14 mouse cellular contexts compared by ENCODE assay signal in genomic region chr8:125272089-125272866, GRCm38 (mm10).
DNase-seq lines count a peak whose midpoint lies in the region; ATAC-seq and TF ChIP-seq lines count a peak whose summit lies in the region.
"Had no signal": no experiment of that assay in that cellular context is flagged by ENCODE, and none has a peak within 500 bp of the region (broad histone marks: within the 10 kb centered on the region; RNA-seq: fewer than 3 reads in every experiment).

No protein-coding gene starts in this region.

- no peak overlapping the region for H3K4me3 ChIP-seq in forebrain, embryonic 10.5 days
- no peak overlapping the region for H3K4me3 ChIP-seq in forebrain, embryonic 16.5 days (replicated peaks; ENCODE audit: low read length)
- no peak overlapping the region for H3K4me3 ChIP-seq in heart, embryonic 15.5 days
- no peak overlapping the region for H3K4me3 ChIP-seq in midbrain, embryonic 11.5 days (ENCODE audit: low read depth, low read length)
- H3K4me3 ChIP-seq in midbrain, postnatal 0 days (ENCODE audit: low read depth, low read length), result no peak overlapping the region
- no peak overlapping the region for H3K4me3 ChIP-seq in stomach, embryonic 15.5 days (replicated peaks)
- H3K4me3 ChIP-seq: embryonic facial prominence, embryonic 15.5 days; liver, embryonic 12.5 days; megakaryocyte, embryonic 14.5 days had no signal

- no peak for ATAC-seq in forebrain, embryonic 16.5 days
- peak; percentile 51 for ATAC-seq in heart, embryonic 15.5 days (replicated peaks; ENCODE audit: insufficient number of reproducible peaks, insufficient read depth, low FRiP score, low read depth)
- ATAC-seq in midbrain, embryonic 11.5 days (ENCODE audit: low FRiP score), result peak; percentile 45; the same call in 1 of the 2 replicates
- ATAC-seq in midbrain, postnatal 0 days (ENCODE audit: low FRiP score), result no peak
- ATAC-seq in stomach, embryonic 15.5 days (ENCODE audit: insufficient read depth, low FRiP score, low read depth), result peak; percentile 20; the same call in 1 of the 2 replicates
- ATAC-seq: liver, embryonic 12.5 days had no signal

- peak overlapping the region; percentile 6; the same call in 1 of the 2 replicates for H3K27ac ChIP-seq in forebrain, embryonic 10.5 days
- no peak overlapping the region for H3K27ac ChIP-seq in forebrain, embryonic 16.5 days (ENCODE audit: low read length)
- peak overlapping the region; percentile 4 for H3K27ac ChIP-seq in heart, embryonic 15.5 days
- H3K27ac ChIP-seq in midbrain, embryonic 11.5 days (ENCODE audit: low read depth, low read length), result no peak overlapping the region
- H3K27ac ChIP-seq in midbrain, postnatal 0 days (ENCODE audit: low read depth, low read length), result no peak overlapping the region
- peak overlapping the region; percentile 59; the same call in 1 of the 2 replicates for H3K27ac ChIP-seq in stomach, embryonic 15.5 days
- H3K27ac ChIP-seq: embryonic facial prominence, embryonic 15.5 days; liver, embryonic 12.5 days had no signal

- H3K27me3 ChIP-seq in forebrain, embryonic 10.5 days (ENCODE audit: poor library complexity, severe bottlenecking), result peaks cover 7% of the 10 kb centered on the region; the same call in 1 of the 2 replicates
- H3K27me3 ChIP-seq in forebrain, embryonic 16.5 days (replicated peaks; ENCODE audit: control insufficient read depth, insufficient read depth, low read length), result no peaks in the 10 kb centered on the region
- H3K27me3 ChIP-seq in heart, embryonic 15.5 days, result no peaks in the 10 kb centered on the region
- no peaks in the 10 kb centered on the region for H3K27me3 ChIP-seq in midbrain, embryonic 11.5 days (ENCODE audit: control insufficient read depth, insufficient read depth, low read length)
- H3K27me3 ChIP-seq in midbrain, postnatal 0 days (ENCODE audit: insufficient read depth, low read length), result no peaks in the 10 kb centered on the region
- no peaks in the 10 kb centered on the region for H3K27me3 ChIP-seq in stomach, embryonic 15.5 days (replicated peaks)
- H3K27me3 ChIP-seq: liver, embryonic 12.5 days had no signal

- no peak overlapping the region for H3K4me2 ChIP-seq in forebrain, embryonic 16.5 days (ENCODE audit: low read length)
- H3K4me2 ChIP-seq in heart, embryonic 15.5 days, result no peak overlapping the region
- no peak overlapping the region for H3K4me2 ChIP-seq in midbrain, embryonic 11.5 days
- H3K4me2 ChIP-seq in midbrain, postnatal 0 days (ENCODE audit: low read depth, low read length, poor library complexity, severe bottlenecking), result no peak overlapping the region
- H3K4me2 ChIP-seq in stomach, embryonic 15.5 days, result no peak overlapping the region
- H3K4me2 ChIP-seq: embryonic facial prominence, embryonic 15.5 days; liver, embryonic 12.5 days had no signal

- no peaks in the 10 kb centered on the region for H3K36me3 ChIP-seq in forebrain, embryonic 10.5 days (replicated peaks)
- H3K36me3 ChIP-seq in forebrain, embryonic 16.5 days (ENCODE audit: control insufficient read depth, insufficient read depth), result no peaks in the 10 kb centered on the region
- no peaks in the 10 kb centered on the region for H3K36me3 ChIP-seq in heart, embryonic 15.5 days
- no peaks in the 10 kb centered on the region for H3K36me3 ChIP-seq in midbrain, embryonic 11.5 days (ENCODE audit: control insufficient read depth, insufficient read depth, low read length)
- H3K36me3 ChIP-seq in midbrain, postnatal 0 days (ENCODE audit: insufficient read depth, low read length), result no peaks in the 10 kb centered on the region
- no peaks in the 10 kb centered on the region for H3K36me3 ChIP-seq in stomach, embryonic 15.5 days
- H3K36me3 ChIP-seq: embryonic facial prominence, embryonic 15.5 days; liver, embryonic 12.5 days had no signal

- TF ChIP-seq CTCF in midbrain, postnatal 0 days (IDR thresholded peaks at IDR 0.05), result no peak

- H3K4me1 ChIP-seq in forebrain, embryonic 10.5 days, result peaks cover 38% of the 10 kb centered on the region
- H3K4me1 ChIP-seq in forebrain, embryonic 16.5 days (replicated peaks; ENCODE audit: control insufficient read depth, insufficient read depth, low read length), result peaks cover 9% of the 10 kb centered on the region; the same call in 1 of the 2 replicates
- H3K4me1 ChIP-seq in heart, embryonic 15.5 days (replicated peaks), result peaks cover 36% of the 10 kb centered on the region
- H3K4me1 ChIP-seq in midbrain, embryonic 11.5 days (ENCODE audit: control insufficient read depth, insufficient read depth, low read length), result peaks cover 15% of the 10 kb centered on the region; the same call in 1 of the 2 replicates
- 0 out of 2 replicates have a peak, but pooled peaks cover under 1% of the 10 kb centered on the region for H3K4me1 ChIP-seq in midbrain, postnatal 0 days (ENCODE audit: insufficient read depth, low read length)
- H3K4me1 ChIP-seq in stomach, embryonic 15.5 days, result peaks cover 4% of the 10 kb centered on the region
- H3K4me1 ChIP-seq: liver, embryonic 12.5 days; megakaryocyte, embryonic 14.5 days had no signal

- 52% methylated on average over 13 of the region's 13 CpGs for WGBS in forebrain, embryonic 10.5 days
- WGBS in forebrain, embryonic 16.5 days, result 45% methylated on average over 13 of the region's 13 CpGs
- WGBS in heart, embryonic 15.5 days, result 32% methylated on average over 13 of the region's 13 CpGs
- WGBS in midbrain, embryonic 11.5 days, result 23% methylated on average over 13 of the region's 13 CpGs
- WGBS in midbrain, postnatal 0 days, result 30% methylated on average over 13 of the region's 13 CpGs
- WGBS in stomach, embryonic 15.5 days, result 48% methylated on average over 13 of the region's 13 CpGs

- H3K9ac ChIP-seq in forebrain, embryonic 16.5 days (replicated peaks; ENCODE audit: low read depth, low read length), result no peak overlapping the region
- no peak overlapping the region for H3K9ac ChIP-seq in heart, embryonic 15.5 days
- H3K9ac ChIP-seq in midbrain, embryonic 11.5 days (ENCODE audit: low read length), result no peak overlapping the region
- no peak overlapping the region for H3K9ac ChIP-seq in midbrain, postnatal 0 days (replicated peaks; ENCODE audit: low read length, poor library complexity, severe bottlenecking)
- no peak overlapping the region for H3K9ac ChIP-seq in stomach, embryonic 15.5 days
- H3K9ac ChIP-seq: embryonic facial prominence, embryonic 15.5 days; liver, embryonic 12.5 days had no signal

- peaks cover 9% of the 10 kb centered on the region; the same call in 1 of the 2 replicates for H3K9me3 ChIP-seq in forebrain, embryonic 10.5 days
- H3K9me3 ChIP-seq in forebrain, embryonic 16.5 days (ENCODE audit: control insufficient read depth, low read length), result no peaks in the 10 kb centered on the region
- H3K9me3 ChIP-seq in heart, embryonic 15.5 days (replicated peaks), result peaks cover 5% of the 10 kb centered on the region; the same call in 1 of the 2 replicates
- no peaks in the 10 kb centered on the region; the same call in 1 of the 2 replicates for H3K9me3 ChIP-seq in midbrain, embryonic 11.5 days (ENCODE audit: control insufficient read depth, low read length)
- no peaks in the 10 kb centered on the region for H3K9me3 ChIP-seq in midbrain, postnatal 0 days (ENCODE audit: low read length)
- no peaks in the 10 kb centered on the region for H3K9me3 ChIP-seq in stomach, embryonic 15.5 days
- H3K9me3 ChIP-seq: embryonic facial prominence, embryonic 15.5 days; liver, embryonic 12.5 days had no signal

- DNase-seq in forebrain, embryonic 10.5 days (ENCODE audit: extremely low spot score, low spot score), result no peak
- DNase-seq in heart, postnatal 10 days, result no peak
- DNase-seq in midbrain, embryonic 11.5 days (ENCODE audit: low spot score, missing footprints), result peak; percentile 88
- no peak for DNase-seq in midbrain, postnatal 0 days (ENCODE audit: low spot score)
- DNase-seq in frontal cortex, postnatal 14 days (ENCODE audit: low spot score in 2 of 2), result no peak
- DNase-seq: adrenal gland, postnatal 14 days; cerebellum, postnatal 36 days; layer of hippocampus, adult 9-11 months had no signal

- intact Hi-C loops in heart, postnatal 10 days (cut with DNase I), result no loop called here

Comparison
In these comparisons a context has a peak if more than half of its experiments do, and no peak if none do; other contexts are left out.
1. H3K27ac ChIP-seq: peak in forebrain, embryonic 10.5 days (single experiment), heart, embryonic 15.5 days (single experiment) and stomach, embryonic 15.5 days (single experiment); none in forebrain, embryonic 16.5 days (single experiment), midbrain, embryonic 11.5 days (single experiment) and midbrain, postnatal 0 days (single experiment).
2. ATAC-seq: peak in heart, embryonic 15.5 days (single experiment), midbrain, embryonic 11.5 days (single experiment) and stomach, embryonic 15.5 days (single experiment); none in forebrain, embryonic 16.5 days (single experiment) and midbrain, postnatal 0 days (single experiment).